Mouse (Mus musculus): ENCODE measurements around the gene Sgms1.
"Not testable (repeated sequence)": the region's sequence is repeated elsewhere in the genome, so short reads cannot be mapped to it uniquely, and the experiment has no call there.

Gene Sgms1

DNA sequence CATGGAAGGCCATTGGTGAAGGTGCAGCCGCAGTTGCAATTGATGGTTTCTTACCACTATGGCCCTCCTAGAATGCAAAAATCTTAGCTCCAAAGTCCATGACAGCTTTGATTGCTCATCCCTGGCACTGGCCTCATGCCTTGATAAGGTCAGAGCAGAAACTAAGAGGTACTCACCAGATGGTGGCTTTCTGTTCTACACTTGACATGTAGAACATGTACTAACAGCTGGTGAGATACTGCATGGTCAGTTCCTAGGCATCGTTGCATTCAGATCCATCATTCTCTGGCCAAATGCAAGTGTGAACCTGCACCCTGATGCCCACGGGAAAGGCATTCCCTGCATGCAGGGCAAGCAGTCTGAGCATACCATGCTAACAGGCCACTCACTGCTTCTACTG, 63.4 kb downstream of the Sgms1 start:
- no peak for DNase-seq (ENCODE audit: extremely low read depth, low read depth)

DNA sequence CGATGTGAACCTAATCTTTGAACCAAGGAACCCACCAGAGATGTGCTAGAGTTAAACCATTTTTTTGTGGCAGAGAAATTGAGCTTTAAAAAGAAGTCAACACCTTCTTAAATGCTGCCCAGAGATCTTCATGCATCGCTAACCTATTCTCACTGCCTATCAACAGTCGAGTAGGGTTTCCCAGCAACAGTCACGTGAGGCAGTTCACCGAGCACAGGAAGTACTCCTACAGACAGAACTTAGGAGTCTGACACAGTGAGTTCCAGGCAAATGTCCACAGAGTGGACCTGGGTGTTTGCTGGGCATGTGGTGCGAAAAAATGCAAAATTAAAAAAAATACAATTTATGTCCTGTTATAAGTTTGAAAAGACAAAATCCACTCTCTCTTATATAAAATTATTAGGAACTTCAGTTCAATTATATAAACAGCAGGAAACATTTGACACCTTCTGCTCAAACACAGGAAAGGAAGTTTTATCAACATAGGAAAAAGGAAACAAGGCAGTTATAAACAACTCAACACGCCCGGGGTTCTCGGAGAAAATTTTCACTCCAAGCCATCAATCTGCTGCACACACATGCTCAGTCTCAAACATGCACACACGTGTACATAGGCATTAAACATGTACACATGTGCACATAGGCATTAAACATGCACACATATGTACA, 64.3 kb downstream of the Sgms1 start:
- DNase-seq (ENCODE audit: extremely low read depth, low read depth), result no peak

DNA sequence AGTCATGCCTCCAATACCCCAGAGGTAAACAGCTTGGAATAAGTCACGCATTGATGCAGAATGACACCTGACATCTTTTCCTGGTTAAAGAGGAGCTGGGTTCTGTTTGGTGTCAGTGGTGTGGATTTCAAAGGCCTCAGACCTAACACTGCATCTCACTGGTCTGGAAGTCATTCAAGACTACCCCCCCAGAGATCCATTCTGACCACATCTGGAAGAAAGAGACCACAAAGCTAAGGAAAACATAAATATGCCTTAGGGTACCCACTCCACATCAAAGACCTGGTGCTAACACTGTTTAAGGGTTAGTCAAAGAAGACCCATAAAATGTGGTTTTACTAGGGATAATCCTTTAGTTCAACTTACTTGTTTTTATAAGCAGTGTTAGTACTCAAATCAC, 65.0 kb downstream of the Sgms1 start:
- no peak for DNase-seq (ENCODE audit: extremely low read depth, low read depth)

DNA sequence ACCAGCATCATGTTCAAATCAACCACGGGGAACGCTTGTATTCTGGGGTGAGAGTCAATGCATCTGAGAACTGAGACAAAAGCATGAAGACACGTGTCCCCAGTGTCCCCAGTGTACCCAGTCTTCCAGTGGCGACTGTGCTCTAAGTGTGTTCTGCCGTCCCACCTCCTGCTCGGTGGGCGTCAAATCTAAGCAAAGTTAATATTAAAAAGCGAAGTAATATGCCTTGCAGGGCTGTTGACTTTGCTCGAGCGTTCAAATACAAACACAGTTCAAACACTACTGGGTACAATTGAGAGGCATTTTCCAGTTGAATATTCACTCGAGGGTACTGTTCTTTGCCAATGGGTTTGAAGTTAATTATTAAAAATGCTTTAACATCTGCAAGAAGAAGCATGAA, 66.4 kb downstream of the Sgms1 start:
- DNase-seq (ENCODE audit: extremely low read depth, low read depth), result no peak

GRCm38 (mm10) chr19:32322429-32323035, 67.0 kb downstream of the Sgms1 start:
- DNase-seq (ENCODE audit: extremely low read depth, low read depth), result no peak

- no peak for DNase-seq (ENCODE audit: extremely low read depth, low read depth)
These were observed 69.2 kb downstream of the Sgms1 start for GRCm38 (mm10) chr19:32320366-32320666.

GRCm38 (mm10) chr19:32319531-32320365, 69.8 kb downstream of the Sgms1 start:
- no peak for DNase-seq (ENCODE audit: extremely low read depth, low read depth)

DNA sequence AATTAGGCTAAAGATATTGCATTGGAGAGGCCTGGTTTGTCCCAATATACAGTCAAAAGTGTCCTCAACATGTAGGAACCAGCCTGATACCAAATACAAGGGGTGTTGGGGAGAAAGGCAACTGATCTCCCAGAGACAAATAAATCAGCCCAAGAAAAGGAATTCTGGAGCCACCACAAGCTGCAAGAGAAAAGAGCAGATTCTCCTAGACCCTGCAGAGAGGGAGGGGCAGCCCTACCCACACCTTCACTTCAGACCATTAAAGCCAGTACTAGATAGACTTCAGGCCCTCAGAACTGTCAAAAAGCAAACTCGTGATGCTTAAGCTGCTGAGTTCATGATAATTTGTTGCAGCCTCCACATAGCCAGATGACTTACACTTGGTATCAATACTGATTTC, 70.5 kb downstream of the Sgms1 start:
- DNase-seq (ENCODE audit: extremely low read depth, low read depth), result no peak

DNA sequence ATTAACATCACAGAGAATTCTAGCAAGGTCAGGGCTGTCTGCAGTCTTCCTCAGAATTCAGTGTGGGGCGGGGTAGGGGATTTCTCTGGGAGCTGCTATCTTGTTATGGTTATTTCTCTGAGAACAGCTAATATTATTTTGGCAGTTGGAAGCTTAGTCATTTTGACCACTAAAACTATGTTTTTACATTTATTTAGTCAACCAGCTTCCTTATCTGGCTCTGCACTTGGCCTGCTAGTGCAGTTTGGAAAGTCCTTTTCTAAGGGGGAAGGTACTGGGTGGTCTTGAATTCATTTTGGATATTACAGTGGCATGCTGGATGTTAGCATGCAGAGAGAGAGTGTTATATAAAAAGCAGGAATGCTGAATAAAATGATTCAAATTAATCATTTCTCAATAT, 72.2 kb downstream of the Sgms1 start:
- not testable (repeated sequence) for DNase-seq (ENCODE audit: extremely low read depth, low read depth)

DNA sequence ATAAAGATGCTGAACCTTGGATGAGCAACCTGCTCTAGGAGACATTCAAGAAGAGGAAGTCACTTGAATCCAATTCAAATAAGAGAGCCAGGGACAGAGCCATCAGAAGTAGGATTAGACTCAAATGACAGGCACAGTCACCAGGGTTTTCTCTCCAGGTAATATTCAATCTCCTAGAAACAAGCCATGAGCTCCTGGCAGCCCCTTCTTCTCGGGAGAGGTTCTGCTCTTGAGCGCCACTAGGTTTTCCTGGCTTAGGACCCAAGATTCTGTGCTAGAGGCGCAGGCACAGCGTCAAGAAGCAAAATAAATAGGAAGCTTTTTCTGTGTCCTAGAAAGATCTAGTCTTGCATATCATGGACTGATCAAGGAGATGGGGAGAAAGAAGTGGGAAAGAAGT, 76.2 kb downstream of the Sgms1 start:
- no peak for DNase-seq (ENCODE audit: extremely low read depth, low read depth)

- DNase-seq (ENCODE audit: extremely low read depth, low read depth), result no peak
These were observed 77.8 kb downstream of the Sgms1 start for GRCm38 (mm10) chr19:32311762-32312161.

DNA sequence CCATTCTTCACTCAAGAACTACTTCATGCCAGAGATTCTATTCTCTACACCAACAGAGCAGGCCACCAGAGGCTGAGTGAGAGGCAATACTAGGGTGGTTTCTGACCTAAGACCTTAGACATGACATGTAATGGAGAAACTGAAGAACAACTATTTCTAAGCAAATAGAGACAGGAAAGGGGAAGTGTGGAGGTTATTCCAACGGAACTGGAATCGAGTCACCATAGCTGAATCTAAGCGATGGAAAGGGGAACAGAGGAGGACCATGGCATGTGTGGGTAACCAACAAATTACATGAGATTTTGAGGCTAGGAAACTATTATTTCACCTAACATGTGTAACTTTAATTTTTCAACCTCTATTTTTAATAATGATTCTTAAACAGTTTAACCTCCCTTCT, 78.5 kb downstream of the Sgms1 start:
- no peak for DNase-seq (ENCODE audit: extremely low read depth, low read depth)

DNA sequence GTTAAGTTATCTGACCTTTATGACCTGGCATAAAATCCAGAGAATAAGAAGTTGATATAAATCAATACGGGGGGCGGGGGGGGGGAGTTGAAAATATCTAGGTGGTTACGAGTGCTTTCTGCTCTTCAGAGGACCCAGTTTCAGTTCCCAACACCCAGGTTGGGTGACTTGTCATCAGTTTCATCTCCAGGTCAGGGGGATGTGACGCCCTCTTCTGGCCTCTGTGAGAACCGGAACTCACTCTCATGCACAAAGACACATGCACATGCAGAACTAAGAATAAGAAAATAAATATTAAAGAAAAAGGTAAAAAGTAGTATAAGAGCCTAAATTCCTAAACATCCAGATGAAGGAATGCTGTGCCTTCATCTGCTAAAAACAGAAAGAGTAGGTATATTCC, 79.0 kb downstream of the Sgms1 start:
- no peak for DNase-seq (ENCODE audit: extremely low read depth, low read depth)

DNA sequence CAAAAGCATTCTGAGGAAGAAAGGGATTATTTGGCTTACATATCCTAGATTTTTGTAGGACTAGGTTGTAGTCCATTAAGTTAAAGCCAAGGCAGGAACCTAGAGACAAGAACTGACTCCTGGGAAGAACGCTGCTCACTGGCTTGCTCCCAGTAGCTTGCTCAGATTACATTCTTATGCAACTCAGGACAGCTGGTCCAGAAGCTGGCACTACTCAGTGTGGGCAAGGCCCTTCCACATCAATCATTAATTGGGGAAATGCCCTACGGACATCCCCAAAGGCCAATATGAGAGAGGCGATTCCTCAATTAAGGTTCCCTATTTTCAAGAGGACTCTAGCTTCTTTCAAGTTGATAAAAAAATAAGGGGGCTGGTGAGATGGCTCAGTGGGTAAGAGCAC, 80.2 kb downstream of the Sgms1 start:
- no peak for DNase-seq (ENCODE audit: extremely low read depth, low read depth)

- DNase-seq (ENCODE audit: extremely low read depth, low read depth), result no peak
These were observed 81.2 kb downstream of the Sgms1 start for GRCm38 (mm10) chr19:32308311-32308710.

DNA sequence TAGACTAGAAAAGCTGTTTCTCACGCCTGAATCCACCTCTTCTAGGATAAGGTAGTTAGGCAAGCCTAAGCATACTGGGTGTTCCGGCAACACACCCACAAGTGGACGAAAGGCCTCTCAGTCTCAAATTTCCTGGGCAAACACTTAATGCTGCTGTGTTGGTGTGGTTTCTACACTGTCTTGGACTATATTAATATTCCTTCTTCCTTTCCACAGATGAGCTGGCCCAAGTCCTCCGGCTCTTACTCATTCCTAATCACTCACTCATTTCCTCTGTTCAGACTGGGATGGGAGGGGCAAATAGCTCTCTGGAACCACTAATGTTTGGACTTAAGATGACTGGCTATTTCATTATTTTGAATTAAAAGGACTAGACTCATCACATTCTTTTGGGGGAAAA, 84.6 kb downstream of the Sgms1 start:
- DNase-seq (ENCODE audit: extremely low read depth, low read depth), result no peak

DNA sequence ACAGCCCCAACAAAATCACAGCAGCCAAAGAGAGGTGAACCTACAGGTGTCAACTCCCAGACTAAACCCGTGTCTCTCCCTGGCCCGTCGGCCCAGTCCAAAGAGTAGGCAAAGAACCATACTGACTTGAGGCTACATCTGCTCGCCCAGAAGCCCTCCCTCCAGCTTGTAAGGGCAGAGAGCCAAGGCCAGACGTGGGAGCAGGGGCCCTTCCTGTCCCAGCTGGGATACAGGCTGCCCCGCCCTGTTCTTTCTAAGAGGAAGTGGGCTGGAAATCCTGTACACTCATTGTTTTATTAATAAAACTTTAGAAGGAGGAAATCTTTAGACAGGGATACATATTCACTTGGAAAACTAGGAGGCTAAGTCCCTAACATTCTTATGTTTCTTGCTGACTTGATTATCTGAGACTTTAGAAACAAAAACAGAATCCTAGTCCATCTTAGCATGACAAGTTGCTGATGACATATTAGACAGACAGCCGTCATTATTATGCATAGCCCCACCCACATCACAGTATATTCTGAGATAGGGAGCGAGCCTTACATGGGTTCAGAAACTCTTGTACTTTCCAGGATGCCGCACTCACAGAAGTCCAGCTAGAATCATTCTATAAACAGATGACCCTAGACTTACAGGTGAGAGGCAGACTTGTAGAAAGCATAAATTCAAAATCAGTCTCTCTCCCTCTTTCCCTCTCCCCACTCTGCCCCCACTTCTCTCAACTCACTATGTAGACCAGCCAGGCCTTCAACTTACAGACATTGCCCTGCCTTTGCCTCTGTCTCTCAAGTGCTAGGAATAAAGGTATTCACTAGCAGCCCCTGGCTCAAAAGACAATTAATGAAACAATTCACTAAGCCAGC, 85.3 kb downstream of the Sgms1 start:
- peak; percentile 44 for DNase-seq (ENCODE audit: extremely low read depth, low read depth)

DNA sequence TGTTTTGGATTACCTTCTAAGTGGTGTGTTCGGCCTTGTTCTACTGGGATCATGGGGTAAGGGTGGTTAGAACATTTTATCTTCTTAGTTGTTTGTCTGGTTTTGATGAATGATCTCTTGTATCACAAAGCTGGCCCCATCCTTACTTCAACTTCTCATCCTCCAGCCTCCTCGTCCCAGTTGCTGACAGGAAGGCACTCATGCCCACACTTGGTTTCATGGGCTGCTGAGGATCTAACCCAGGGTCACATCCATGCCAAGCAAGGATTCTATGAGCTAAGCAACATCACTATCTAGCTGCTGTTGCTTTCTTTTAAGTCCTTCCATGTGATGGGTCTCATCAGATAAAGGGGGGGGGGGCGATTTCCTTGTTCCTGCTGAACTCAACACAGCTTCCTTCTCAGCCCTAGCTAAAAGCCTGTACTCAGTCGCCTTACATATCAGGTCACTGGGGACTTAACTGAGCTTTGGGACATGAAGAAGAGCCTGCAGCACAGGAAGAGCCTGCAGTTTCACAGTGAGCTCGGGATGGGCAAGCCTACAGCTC, 86.6 kb downstream of the Sgms1 start:
- DNase-seq (ENCODE audit: extremely low read depth, low read depth), result no peak

- DNase-seq (ENCODE audit: extremely low read depth, low read depth), result no peak
These were observed 87.9 kb downstream of the Sgms1 start for GRCm38 (mm10) chr19:32301568-32301967.

DNA sequence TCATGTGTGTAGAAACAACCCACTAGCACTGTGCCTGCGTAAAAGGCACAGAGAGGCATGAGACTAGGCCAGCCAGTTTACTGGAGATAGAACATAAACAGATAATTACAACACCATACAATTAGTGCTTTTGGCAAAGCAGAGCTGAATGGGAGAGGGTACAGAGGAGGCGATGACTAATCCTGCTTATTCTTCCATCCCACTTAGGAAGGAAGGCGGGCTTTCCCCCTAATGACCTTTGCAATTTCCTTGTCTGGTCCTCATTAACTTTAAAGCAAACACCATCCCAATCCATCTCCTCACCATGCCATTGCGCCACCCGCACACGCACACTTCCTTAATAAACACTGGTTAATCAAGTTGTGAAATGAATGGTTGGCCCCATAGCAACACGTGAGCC, 91.3 kb downstream of the Sgms1 start:
- no peak for DNase-seq (ENCODE audit: extremely low read depth, low read depth)

DNA sequence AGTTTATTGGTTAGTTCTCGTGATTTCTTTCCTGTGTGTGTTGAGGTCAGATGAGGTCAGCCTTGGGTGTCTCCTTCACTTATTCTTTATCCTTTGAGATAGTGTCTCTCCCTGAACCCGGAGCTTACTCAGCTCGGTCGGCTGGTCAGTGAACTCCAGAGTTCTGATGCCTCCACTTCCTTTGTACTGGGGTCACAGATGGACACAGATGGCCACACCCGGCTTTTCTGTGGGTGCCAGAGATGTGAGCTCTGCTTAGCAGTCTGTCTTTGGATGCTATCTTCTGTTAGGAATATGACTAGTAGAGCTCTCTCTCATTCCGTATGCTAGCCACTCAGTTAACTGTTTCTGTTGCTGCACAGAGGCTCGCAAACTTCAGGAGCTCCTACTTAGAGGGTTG, 92.7 kb downstream of the Sgms1 start:
- no peak for DNase-seq (ENCODE audit: extremely low read depth, low read depth)

DNA sequence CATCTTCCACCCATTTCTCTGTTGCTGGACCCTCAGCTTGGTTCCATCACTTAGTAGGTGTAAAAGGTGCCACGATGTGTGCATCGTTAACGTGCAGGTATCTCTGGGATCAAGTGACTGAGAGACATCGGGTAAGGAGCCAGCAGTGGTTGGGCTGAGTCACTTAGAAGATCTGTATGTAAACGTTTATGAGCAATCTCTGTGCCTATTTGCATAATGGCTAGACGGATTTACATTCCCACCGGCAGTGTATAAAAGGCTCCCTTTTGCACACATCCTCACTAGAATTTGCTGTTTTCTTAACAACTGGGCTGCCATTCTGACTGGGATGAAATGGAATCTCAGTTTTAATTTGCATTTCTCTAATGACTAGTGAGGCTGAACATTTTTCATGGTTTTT, 93.9 kb downstream of the Sgms1 start:
- DNase-seq (ENCODE audit: extremely low read depth, low read depth), result no peak

All from MEL-GATA-1-ER (cell line).